8 mouse cellular contexts compared by ENCODE assay signal in genomic region chr4:150239951-150240368, GRCm38 (mm10). TPM values are rescaled to one million over a fixed set of nuclear protein-coding genes. Genes with fewer than 3 reads are reported as not detected.
DNase-seq lines count a peak whose midpoint lies in the region; ATAC-seq and TF ChIP-seq lines count a peak whose summit lies in the region.

No protein-coding gene starts in this region.

- H3K27me3 ChIP-seq in kidney, adult 2 months (replicated peaks; ENCODE audit: control insufficient read depth, insufficient read depth, low read length) = no peaks in the 10 kb centered on the region
- H3K27me3 ChIP-seq in limb, embryonic 13.5 days = no peaks in the 10 kb centered on the region
- no peaks in the 10 kb centered on the region for H3K27me3 ChIP-seq in midbrain, embryonic 14.5 days (ENCODE audit: control insufficient read depth, insufficient read depth, low read length)

- H3K36me3 ChIP-seq in kidney, adult 2 months (ENCODE audit: control insufficient read depth, insufficient read depth, low read length) = peaks cover 7% of the 10 kb centered on the region
- peaks cover 54% of the 10 kb centered on the region for H3K36me3 ChIP-seq in limb, embryonic 13.5 days
- H3K36me3 ChIP-seq in midbrain, embryonic 14.5 days (ENCODE audit: control insufficient read depth, insufficient read depth, low read length) = peaks cover 46% of the 10 kb centered on the region

- TF ChIP-seq POLR2A in kidney, adult 2 months (IDR thresholded peaks at IDR 0.05; ENCODE audit: low read depth, low read length) = no peak

- peak; percentile 82 for TF ChIP-seq CTCF in kidney, adult 2 months (conservative IDR thresholded peaks at IDR 0.05; ENCODE audit: insufficient read depth, insufficient read length, low read depth, low read length)

- peak overlapping the region; percentile 77 for H3K4me2 ChIP-seq in limb, embryonic 13.5 days (replicated peaks)
- H3K4me2 ChIP-seq in midbrain, embryonic 14.5 days (ENCODE audit: low read length) = peak overlapping the region; percentile 86

- no peaks in the 10 kb centered on the region for H3K9me3 ChIP-seq in limb, embryonic 13.5 days
- no peaks in the 10 kb centered on the region for H3K9me3 ChIP-seq in midbrain, embryonic 14.5 days (ENCODE audit: control insufficient read depth, low read length)

- H3K4me3 ChIP-seq in kidney, adult 2 months (ENCODE audit: insufficient read depth, low read depth, low read length) = peak overlapping the region; percentile 9; the same call in 1 of the 2 replicates
- H3K4me3 ChIP-seq in limb, embryonic 13.5 days = peak overlapping the region; percentile 84
- H3K4me3 ChIP-seq in midbrain, embryonic 14.5 days (replicated peaks; ENCODE audit: low read depth, low read length) = no peak overlapping the region; the same call in 1 of the 2 replicates

- 14% methylated on average over 6 of the region's 6 CpGs for WGBS in kidney, adult 2 months
- 5% methylated on average over 6 of the region's 6 CpGs for WGBS in limb, embryonic 13.5 days
- 10% methylated on average over 6 of the region's 6 CpGs for WGBS in midbrain, embryonic 14.5 days

- H3K27ac ChIP-seq in kidney, adult 2 months (ENCODE audit: insufficient read depth, low read depth, low read length) = peak overlapping the region; percentile 46; the same call in 1 of the 2 replicates
- peak overlapping the region; percentile 22; the same call in 1 of the 2 replicates for H3K27ac ChIP-seq in limb, embryonic 13.5 days
- H3K27ac ChIP-seq in midbrain, embryonic 14.5 days (replicated peaks; ENCODE audit: low read depth, low read length) = no peak overlapping the region

- no peak for ATAC-seq in limb, embryonic 13.5 days (ENCODE audit: low FRiP score, low read depth)
- no peak for ATAC-seq in midbrain, embryonic 14.5 days (ENCODE audit: low FRiP score, low TSS enrichment)

- peaks cover 25% of the 10 kb centered on the region for H3K4me1 ChIP-seq in kidney, adult 2 months (ENCODE audit: control insufficient read depth, insufficient read depth, low read length)
- H3K4me1 ChIP-seq in limb, embryonic 13.5 days = peaks cover 63% of the 10 kb centered on the region
- peaks cover 28% of the 10 kb centered on the region for H3K4me1 ChIP-seq in midbrain, embryonic 14.5 days (ENCODE audit: control insufficient read depth, insufficient read depth, low read length)

- H3K9ac ChIP-seq in limb, embryonic 13.5 days = peak overlapping the region; percentile 50; the same call in 1 of the 2 replicates
- H3K9ac ChIP-seq in midbrain, embryonic 14.5 days (replicated peaks; ENCODE audit: low read length) = no peak overlapping the region

- DNase-seq in 3T3-L1 (ENCODE audit: low read depth, low spot score) = peak; percentile 97
- DNase-seq in adrenal gland, adult 8-10 months = peak; percentile 58
- peak; percentile 91 for DNase-seq in embryo, embryonic 9.5 days (ENCODE audit: extremely low spot score)
- peak; percentile 88 for DNase-seq in heart, adult 8-10 months (ENCODE audit: low spot score)
- peak; percentile 94 for DNase-seq in kidney, adult 2 months
- peak; percentile 96 for DNase-seq in midbrain, embryonic 14.5 days
- peak; percentile 66 to 75 for DNase-seq in spleen, postnatal 10 days (ENCODE audit: low spot score in 2 of 2)

RNA-seq across cellular contexts. Expression of gene Eno1, which starts 3.4 kb away (rescaled TPM):
- total RNA-seq in adrenal gland, adult 8-10 months (2022) = 100 to 1,000 TPM; 203 to 424 (median 307) TPM
- total RNA-seq in heart, adult 8-10 months (2022) = 100 to 1,000 TPM; 110 to 133 (median 121) TPM
- 630 and 636 TPM in 2 replicates for polyA plus RNA-seq in kidney, adult 2 months (2012; rRNA removed)
- polyA plus RNA-seq in limb, embryonic 13.5 days (2015; fragmentation: Nextera tagmentation; extraction: Ambion mirVana) = 1,739 and 1,773 TPM in 2 replicates
- polyA plus RNA-seq in midbrain, embryonic 14.5 days (2014; fragmentation: Nextera tagmentation; extraction: Ambion mirVana) = 935 and 972 TPM in 2 replicates

RNA-seq across cellular contexts. Expression of gene Car6, which starts 38.8 kb away (rescaled TPM):
- total RNA-seq in adrenal gland, adult 8-10 months (2022) = under 1 TPM in 3 of 4 experiments, not detected in 1; 0.30 to 0.70 (median 0.59) TPM
- total RNA-seq in heart, adult 8-10 months (2022) = under 1 TPM in 1 of 4 experiments, not detected in 3; 0.29 TPM
- polyA plus RNA-seq in kidney, adult 2 months (2012; rRNA removed) = not detected in 2 replicates
- polyA plus RNA-seq in limb, embryonic 13.5 days (2015; fragmentation: Nextera tagmentation; extraction: Ambion mirVana) = 0.50 and 0.55 TPM in 2 replicates
- 0.32 TPM in 1 of 2 replicates, not detected in the other for polyA plus RNA-seq in midbrain, embryonic 14.5 days (2014; fragmentation: Nextera tagmentation; extraction: Ambion mirVana)

RNA-seq across cellular contexts. Expression of gene Rere, which starts 41.5 kb away (rescaled TPM):
- 100 to 1,000 TPM; 108 to 187 (median 139) TPM for total RNA-seq in adrenal gland, adult 8-10 months (2022)
- total RNA-seq in heart, adult 8-10 months (2022) = 10 to 100 TPM; 34.8 to 57.6 (median 51.3) TPM
- polyA plus RNA-seq in kidney, adult 2 months (2012; rRNA removed) = 45.6 and 58.8 TPM in 2 replicates
- polyA plus RNA-seq in limb, embryonic 13.5 days (2015; fragmentation: Nextera tagmentation; extraction: Ambion mirVana) = 24.1 and 24.2 TPM in 2 replicates
- 37.6 and 48.6 TPM in 2 replicates for polyA plus RNA-seq in midbrain, embryonic 14.5 days (2014; fragmentation: Nextera tagmentation; extraction: Ambion mirVana)
